Mouse (Mus musculus): ENCODE data around the gene Prkce. TPM values are rescaled to one million over a fixed set of nuclear protein-coding genes. Genes with fewer than 3 reads are reported as not detected.

Prkce gene
- polyA plus RNA-seq, 1 experiment, result 3.3 TPM

DNA sequence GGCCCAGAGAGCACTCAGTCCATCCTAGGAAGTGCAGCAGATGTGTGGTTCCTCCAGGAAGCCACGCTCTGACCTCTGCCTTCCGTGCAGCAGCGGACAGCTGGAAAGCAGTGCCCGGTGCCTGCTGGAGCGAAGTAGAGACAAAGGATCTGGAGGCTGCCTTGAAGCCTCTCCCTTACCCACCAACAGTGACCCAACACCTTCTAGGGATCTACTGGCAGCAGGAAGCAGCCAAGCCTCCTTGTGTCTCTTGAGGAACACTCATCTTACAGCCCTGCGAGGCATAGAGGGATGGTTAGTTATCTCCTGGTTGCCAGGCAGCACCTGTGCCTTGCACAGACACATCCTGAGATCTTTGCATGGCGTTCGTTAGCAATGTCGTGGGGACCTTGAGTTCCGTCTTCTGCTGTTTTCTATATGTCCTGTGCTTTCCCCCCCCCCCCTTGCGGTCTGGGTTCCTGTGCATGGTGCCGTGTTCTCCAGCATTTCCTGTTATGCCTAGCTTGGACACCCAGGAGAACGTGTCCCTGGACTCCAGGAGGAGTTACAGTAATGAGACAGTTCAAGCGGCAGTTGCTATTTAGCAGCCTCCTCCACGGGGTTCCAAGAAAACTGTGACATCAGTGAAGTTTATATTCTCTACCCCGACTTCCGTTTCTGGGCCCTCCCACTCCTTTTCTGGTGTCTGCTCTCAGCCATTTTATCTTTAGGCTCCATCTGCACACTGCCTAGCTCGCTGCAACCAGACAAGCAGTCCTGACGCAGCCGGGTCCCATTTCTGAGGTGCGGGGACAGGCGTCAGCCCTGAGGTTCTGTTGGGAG lies 133.4 kb downstream of the Prkce start:
- Histone ChIP-seq H3K36me3 (ENCODE audit: control insufficient read depth, insufficient read depth, low read length) (no peaks in the 10 kb centered on the region), H3K27me3 (ENCODE audit: control insufficient read depth, insufficient read depth, low read length) (no peaks in the 10 kb centered on the region), H3K27ac (ENCODE audit: insufficient read depth, low read depth, low read length) (peak overlapping the region; percentile 12), H3K4me3 (ENCODE audit: low read depth, low read length) (peak overlapping the region; percentile 49), H3K4me1 (ENCODE audit: control insufficient read depth, insufficient read depth, insufficient read length, low read length) (peaks cover 4% of the 10 kb centered on the region; the same call in 1 of the 2 replicates)
- TF ChIP-seq POLR2A (IDR thresholded peaks at IDR 0.05; ENCODE audit: low read depth, low read length) (no peak), CTCF (IDR thresholded peaks at IDR 0.05; ENCODE audit: extremely low read depth, insufficient read length, insufficient replicate concordance, low read depth, low read length) (no peak)
- WGBS, result 67% methylated on average over 22 of the region's 22 CpGs

DNA sequence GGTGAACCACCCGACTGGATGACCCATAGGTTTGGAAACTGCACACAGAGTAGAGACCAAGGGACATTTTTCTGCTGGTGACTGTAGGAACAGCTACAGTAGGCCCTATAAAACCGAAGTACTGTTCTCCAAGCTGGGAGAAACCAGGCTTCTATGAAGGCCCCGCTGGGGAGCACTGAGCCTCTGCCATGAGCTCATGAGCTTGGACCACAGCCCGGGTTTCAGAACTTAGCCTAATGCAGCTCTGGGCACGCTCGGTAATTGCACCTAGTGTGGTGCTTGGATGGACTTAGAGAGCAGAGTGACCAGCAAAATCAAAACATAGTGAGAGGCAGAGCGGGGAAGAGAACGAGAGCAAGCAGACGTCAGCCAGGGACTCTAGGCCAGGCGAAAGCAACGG lies 134.7 kb downstream of the Prkce start:
- 82% methylated on average over 11 of the region's 11 CpGs for WGBS
- no peak overlapping the region for H3K4me3 ChIP-seq (ENCODE audit: low read depth, low read length)
- TF ChIP-seq CTCF (IDR thresholded peaks at IDR 0.05; ENCODE audit: extremely low read depth, insufficient read length, insufficient replicate concordance, low read depth, low read length) (no peak), POLR2A (IDR thresholded peaks at IDR 0.05; ENCODE audit: low read depth, low read length) (no peak)
- no peaks in the 10 kb centered on the region for H3K36me3 ChIP-seq (ENCODE audit: control insufficient read depth, insufficient read depth, low read length)
- H3K4me1 ChIP-seq (ENCODE audit: control insufficient read depth, insufficient read depth, insufficient read length, low read length), result peaks cover 4% of the 10 kb centered on the region; the same call in 1 of the 2 replicates
- no peaks in the 10 kb centered on the region for H3K27me3 ChIP-seq (ENCODE audit: control insufficient read depth, insufficient read depth, low read length)
- no peak overlapping the region for H3K27ac ChIP-seq (ENCODE audit: insufficient read depth, low read depth, low read length)

DNA sequence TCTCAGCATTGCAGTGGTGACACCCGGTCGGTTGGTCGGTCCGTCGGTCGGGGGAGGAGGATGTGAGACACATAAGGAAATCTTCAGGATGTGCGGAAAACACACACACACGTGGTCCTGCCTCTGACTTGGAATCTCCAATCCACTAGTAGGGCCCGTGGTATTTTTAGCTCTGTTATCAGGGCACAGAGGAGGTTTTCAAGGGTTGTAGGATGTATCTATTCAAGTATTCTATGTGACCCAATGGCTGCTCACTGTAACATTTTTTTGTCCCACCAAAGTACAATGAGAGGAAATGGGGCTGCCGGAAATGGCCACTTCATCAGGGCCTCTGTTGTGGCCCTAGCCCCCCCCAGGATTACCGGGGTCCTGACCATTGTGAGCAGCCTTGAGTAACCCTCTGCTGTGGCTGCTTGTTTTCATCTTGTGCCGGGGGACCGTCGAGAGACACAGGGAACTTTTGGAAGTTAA lies 135.3 kb downstream of the Prkce start:
- TF ChIP-seq CTCF (IDR thresholded peaks at IDR 0.05; ENCODE audit: extremely low read depth, insufficient read length, insufficient replicate concordance, low read depth, low read length) (no peak), POLR2A (IDR thresholded peaks at IDR 0.05; ENCODE audit: low read depth, low read length) (no peak)
- no peak overlapping the region for H3K4me3 ChIP-seq (ENCODE audit: low read depth, low read length)
- H3K4me1 ChIP-seq (ENCODE audit: control insufficient read depth, insufficient read depth, insufficient read length, low read length), result peaks cover 4% of the 10 kb centered on the region; the same call in 1 of the 2 replicates
- H3K36me3 ChIP-seq (ENCODE audit: control insufficient read depth, insufficient read depth, low read length), result no peaks in the 10 kb centered on the region
- WGBS, result 88% methylated on average over 14 of the region's 14 CpGs
- no peak overlapping the region for H3K27ac ChIP-seq (ENCODE audit: insufficient read depth, low read depth, low read length)
- no peaks in the 10 kb centered on the region for H3K27me3 ChIP-seq (ENCODE audit: control insufficient read depth, insufficient read depth, low read length)

DNA sequence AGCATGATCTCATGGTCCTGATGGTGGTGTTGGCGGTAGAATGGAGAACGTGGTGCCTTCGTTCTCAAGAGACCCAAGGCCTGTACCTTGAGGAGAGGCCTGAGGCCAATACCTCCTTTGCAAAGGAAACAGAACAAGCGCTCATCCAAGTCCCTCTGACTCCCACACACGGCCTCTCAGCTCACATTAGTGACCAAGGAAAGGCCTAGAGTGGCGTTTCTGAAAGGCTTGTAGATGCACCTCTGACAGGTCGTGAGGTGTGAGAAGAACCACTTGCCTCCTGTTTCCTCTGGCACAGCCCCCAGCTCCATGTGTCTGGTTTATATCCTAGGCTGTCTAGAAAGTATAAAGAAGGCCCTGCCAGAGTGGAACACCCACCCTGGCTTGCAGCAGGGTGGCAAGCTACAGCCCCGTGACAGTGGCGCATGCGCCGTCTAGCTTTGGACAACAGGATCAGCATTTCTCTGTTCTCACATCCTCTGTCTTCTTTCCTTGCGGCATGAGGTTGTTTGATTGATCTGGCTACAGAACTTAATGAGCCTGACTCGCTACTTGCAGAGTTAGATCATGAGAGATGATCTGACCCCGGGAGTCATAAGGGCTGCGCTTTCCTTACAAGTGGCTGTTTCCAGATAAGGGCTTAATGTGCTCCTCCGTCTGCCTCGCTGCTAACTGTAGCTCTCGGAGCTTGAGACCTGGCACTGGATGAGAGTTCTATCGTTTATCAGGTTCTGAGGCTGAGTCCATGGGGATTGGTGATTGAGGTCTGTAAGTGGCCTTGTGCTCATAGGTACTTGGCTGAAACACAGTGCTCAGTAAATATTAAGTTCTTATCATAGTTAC lies 136.0 kb downstream of the Prkce start:
- Histone ChIP-seq H3K27ac (ENCODE audit: insufficient read depth, low read depth, low read length) (no peak overlapping the region), H3K27me3 (ENCODE audit: control insufficient read depth, insufficient read depth, low read length) (no peaks in the 10 kb centered on the region), H3K4me1 (ENCODE audit: control insufficient read depth, insufficient read depth, insufficient read length, low read length) (peaks cover 4% of the 10 kb centered on the region; the same call in 1 of the 2 replicates), H3K36me3 (ENCODE audit: control insufficient read depth, insufficient read depth, low read length) (no peaks in the 10 kb centered on the region), H3K4me3 (ENCODE audit: low read depth, low read length) (no peak overlapping the region)
- TF ChIP-seq POLR2A (IDR thresholded peaks at IDR 0.05; ENCODE audit: low read depth, low read length), result no peak
- no peak for TF ChIP-seq CTCF (IDR thresholded peaks at IDR 0.05; ENCODE audit: extremely low read depth, insufficient read length, insufficient replicate concordance, low read depth, low read length)
- WGBS, result 73% methylated on average over 19 of the region's 19 CpGs

DNA sequence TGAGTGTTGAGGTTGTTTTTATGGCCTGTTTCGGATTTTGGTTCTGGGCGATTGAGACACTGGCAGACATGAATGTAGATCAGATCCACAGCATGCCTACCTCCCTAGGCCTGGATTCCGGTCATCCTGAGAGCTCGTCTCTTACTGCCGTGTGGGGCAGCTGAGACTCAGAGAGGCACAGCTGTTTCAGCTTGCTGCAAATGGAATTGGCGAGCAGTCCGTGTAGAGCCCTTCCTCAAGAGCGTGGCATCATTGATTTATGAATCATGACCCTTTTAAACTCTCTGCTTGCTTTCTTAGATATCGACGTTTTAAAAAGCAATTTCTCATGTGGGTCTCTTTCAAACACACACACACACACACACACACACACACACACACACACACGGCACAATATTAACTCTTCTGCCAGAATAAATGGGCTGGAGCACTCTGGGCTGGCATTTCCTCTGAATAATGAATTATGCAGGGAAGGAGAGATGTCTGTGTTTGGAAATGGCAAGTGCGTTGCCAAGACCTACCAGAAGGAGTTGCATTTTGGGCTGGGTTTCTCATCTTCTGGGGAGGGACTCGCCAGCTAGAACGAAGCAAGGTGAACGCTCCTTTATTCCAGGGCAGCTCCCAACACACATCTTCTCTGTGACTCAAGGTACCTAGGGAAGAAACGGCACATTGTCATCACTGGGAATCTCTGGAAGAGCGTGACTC lies 137.5 kb downstream of the Prkce start:
- H3K4me1 ChIP-seq (ENCODE audit: control insufficient read depth, insufficient read depth, insufficient read length, low read length), result peaks cover 4% of the 10 kb centered on the region; the same call in 1 of the 2 replicates
- TF ChIP-seq POLR2A (IDR thresholded peaks at IDR 0.05; ENCODE audit: low read depth, low read length), result no peak
- TF ChIP-seq CTCF (IDR thresholded peaks at IDR 0.05; ENCODE audit: extremely low read depth, insufficient read length, insufficient replicate concordance, low read depth, low read length), result no peak
- WGBS, result 77% methylated on average over 17 of the region's 17 CpGs
- no peaks in the 10 kb centered on the region for H3K27me3 ChIP-seq (ENCODE audit: control insufficient read depth, insufficient read depth, low read length)
- no peak overlapping the region for H3K4me3 ChIP-seq (ENCODE audit: low read depth, low read length)
- no peaks in the 10 kb centered on the region for H3K36me3 ChIP-seq (ENCODE audit: control insufficient read depth, insufficient read depth, low read length)
- no peak overlapping the region for H3K27ac ChIP-seq (ENCODE audit: insufficient read depth, low read depth, low read length)

DNA sequence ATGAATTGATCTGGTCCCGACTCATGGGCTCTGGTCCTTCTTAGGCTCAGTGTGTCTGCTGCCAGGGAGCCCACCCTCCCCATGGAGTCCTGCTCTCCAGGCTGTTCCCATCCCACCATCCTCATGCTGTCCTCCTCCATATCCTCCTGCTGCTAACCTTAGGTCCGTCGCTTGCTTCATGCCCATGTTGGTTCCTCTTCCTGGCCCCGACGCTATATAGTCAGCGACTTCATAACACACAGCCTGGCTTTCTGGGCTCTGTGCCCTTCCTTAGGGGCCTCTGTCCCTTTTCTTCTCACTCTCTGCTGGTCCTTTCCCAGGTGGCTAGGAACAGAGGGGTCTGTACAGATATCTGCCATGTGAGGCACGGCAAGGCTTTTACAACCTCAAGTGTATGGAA lies 138.6 kb downstream of the Prkce start:
- H3K27me3 ChIP-seq (ENCODE audit: control insufficient read depth, insufficient read depth, low read length), result no peaks in the 10 kb centered on the region
- H3K36me3 ChIP-seq (ENCODE audit: control insufficient read depth, insufficient read depth, low read length), result no peaks in the 10 kb centered on the region
- WGBS, result 88% methylated on average over 7 of the region's 7 CpGs
- no peak overlapping the region for H3K27ac ChIP-seq (ENCODE audit: insufficient read depth, low read depth, low read length)
- 0 out of 2 replicates have a peak, but pooled peaks cover 2% of the 10 kb centered on the region for H3K4me1 ChIP-seq (ENCODE audit: control insufficient read depth, insufficient read depth, insufficient read length, low read length)
- H3K4me3 ChIP-seq (ENCODE audit: low read depth, low read length), result no peak overlapping the region
- TF ChIP-seq CTCF (IDR thresholded peaks at IDR 0.05; ENCODE audit: extremely low read depth, insufficient read length, insufficient replicate concordance, low read depth, low read length) (no peak), POLR2A (IDR thresholded peaks at IDR 0.05; ENCODE audit: low read depth, low read length) (no peak)

Measured in small intestine, adult 2 months (tissue).